Mouse (Mus musculus) G1E (cell line): ENCODE results near the gene Klhdc8a.

Experiments
- CTCF ChIP-seq: IDR thresholded peaks from 2 replicates; pipeline ENCODE4 v1.5.1; 2012; ENCODE audit warnings: low read depth, low read length, inconsistent platforms, mixed read lengths
- GATA1 ChIP-seq: IDR thresholded peaks from 2 replicates; pipeline ENCODE4 v1.6.1; 2012; ENCODE audit warnings: borderline replicate concordance, low read length, inconsistent platforms, mixed read lengths
- GATA2 ChIP-seq: IDR thresholded peaks from 2 replicates; pipeline ENCODE4 v1.6.1; 2012; ENCODE audit warnings: low read depth, low read length, inconsistent platforms, borderline replicate concordance
- POLR2AphosphoS5 ChIP-seq: IDR thresholded peaks from 2 replicates; pipeline ENCODE4 v1.6.1; 2012; ENCODE audit warnings: low read depth, low read length, inconsistent platforms; ENCODE audit not compliant: insufficient replicate concordance
- TAL1 ChIP-seq: conservative IDR thresholded peaks from 2 replicates; pipeline ENCODE4 v1.6.1; 2012; ENCODE audit warnings: low read depth, low read length, inconsistent platforms, mixed read lengths

DNA sequence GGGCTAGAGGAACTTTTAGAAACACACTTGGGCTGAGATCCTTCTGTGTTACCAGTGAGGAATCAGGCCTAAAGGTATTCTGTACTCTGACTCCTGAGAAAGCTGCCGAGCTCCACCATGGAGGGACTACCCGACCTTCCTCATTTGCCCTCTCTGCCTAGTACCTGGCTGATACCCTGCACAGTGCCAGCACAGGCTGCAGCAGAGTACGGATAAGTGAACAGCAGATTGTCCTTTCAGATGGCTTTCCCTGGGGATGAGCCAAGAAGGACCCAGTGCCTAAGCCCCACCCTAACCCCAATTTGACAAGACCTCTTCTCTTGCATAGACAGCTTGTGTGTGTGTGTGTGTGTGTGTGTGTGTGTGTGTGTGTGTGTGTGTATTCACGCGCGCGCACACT, 10.2 kb downstream of the Klhdc8a start:
- TF ChIP-seq CTCF = no peak
- TF ChIP-seq POLR2AphosphoS5 = no peak
- TF ChIP-seq GATA2 = no peak
- no peak for TF ChIP-seq TAL1
- TF ChIP-seq GATA1 = no peak
